Mouse (Mus musculus) olfactory bulb, adult 2 months (tissue): ENCODE data around the gene Mgat5b.

Source experiments
- CTCF ChIP-seq: fragments of 200-500 bp; IDR thresholded peaks from 2 replicates; pipeline ENCODE4 v1.5.1; 2012; ENCODE audit warnings: low read depth, mild to moderate bottlenecking, low read length, moderate library complexity; ENCODE audit not compliant: insufficient read depth
- POLR2A ChIP-seq: fragments of 200-500 bp; IDR thresholded peaks from 2 replicates; pipeline ENCODE4 v1.6.1; 2012; ENCODE audit warnings: mild to moderate bottlenecking, low read depth, low read length, moderate library complexity; ENCODE audit not compliant: insufficient read depth

GRCm38 (mm10) chr11:117000219-117000618 lies 81.6 kb downstream of the Mgat5b start:
- TF ChIP-seq POLR2A (no peak), CTCF (no peak)
